Mouse (Mus musculus) brain, embryonic 14.5 days (tissue): ENCODE results near the gene Uhrf1bp1l.

Experiments used
- CTCF ChIP-seq: fragments of 200-500 bp; IDR thresholded peaks from 2 replicates; pipeline ENCODE4 v1.5.1; 2012; ENCODE audit warnings: inconsistent platforms, mild to moderate bottlenecking, moderate library complexity, borderline replicate concordance; ENCODE audit not compliant: insufficient read depth, insufficient read length; ENCODE audit errors: extremely low read depth
- POLR2A ChIP-seq: fragments of 200-500 bp; IDR thresholded peaks from 2 replicates; pipeline ENCODE4 v1.6.1; 2012; ENCODE audit warnings: mild to moderate bottlenecking, inconsistent platforms, borderline replicate concordance; ENCODE audit not compliant: poor library complexity, insufficient read depth, insufficient read length, severe bottlenecking; ENCODE audit errors: extremely low read depth

DNA sequence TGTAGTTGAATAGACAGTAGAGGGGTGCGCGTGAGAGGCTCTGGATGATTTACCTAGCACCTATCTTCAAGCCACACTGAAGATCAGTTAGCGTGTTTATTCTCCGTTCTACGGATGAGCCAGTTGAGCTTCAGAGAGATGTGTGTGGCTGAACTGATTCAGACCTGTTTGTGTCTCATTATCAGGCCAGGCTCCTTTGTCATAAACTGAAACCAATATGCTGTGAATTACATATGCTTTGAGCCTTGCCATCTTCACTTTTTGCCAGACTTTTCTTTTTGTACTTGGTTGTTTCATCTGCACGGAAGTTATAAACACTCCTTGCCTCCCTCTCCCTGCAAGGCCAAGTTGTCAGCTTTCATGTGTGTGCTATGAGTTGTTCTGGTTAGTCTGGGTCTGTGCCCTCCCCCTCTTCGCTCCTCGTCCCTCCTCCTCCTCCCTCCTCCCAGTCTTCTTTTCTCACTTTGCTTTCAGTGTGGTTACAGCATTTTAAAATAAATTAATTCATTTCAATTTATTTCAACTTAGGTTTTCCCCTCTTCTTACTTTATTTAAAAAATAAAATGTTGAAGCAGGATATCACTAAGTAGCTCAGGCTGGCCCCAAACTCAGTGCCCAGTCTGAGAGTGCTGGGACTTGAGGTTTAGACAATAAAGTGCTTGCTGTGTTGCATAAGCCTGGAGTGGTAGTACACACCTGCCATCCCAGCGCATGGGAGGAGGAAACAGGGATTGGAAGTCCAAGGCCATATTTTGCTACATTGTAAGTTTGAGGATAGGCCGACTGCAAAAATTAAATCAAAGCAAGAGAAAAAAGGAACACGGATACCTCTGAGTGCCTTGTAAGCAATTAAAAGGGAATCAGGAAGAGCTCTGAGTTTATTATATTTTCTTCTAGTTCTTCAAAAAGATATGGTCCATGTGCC, 21.3 kb downstream of the Uhrf1bp1l start:
- no peak for TF ChIP-seq CTCF
- no peak for TF ChIP-seq POLR2A
